Mouse (Mus musculus): ENCODE measurements at regions not wholly inside any gene's neighbourhood (a gene's known extent, or its start where the extent isn't known, plus 50 kb on each side); places are given as distances from the start of the nearest gene placed in this dataset.

DNA sequence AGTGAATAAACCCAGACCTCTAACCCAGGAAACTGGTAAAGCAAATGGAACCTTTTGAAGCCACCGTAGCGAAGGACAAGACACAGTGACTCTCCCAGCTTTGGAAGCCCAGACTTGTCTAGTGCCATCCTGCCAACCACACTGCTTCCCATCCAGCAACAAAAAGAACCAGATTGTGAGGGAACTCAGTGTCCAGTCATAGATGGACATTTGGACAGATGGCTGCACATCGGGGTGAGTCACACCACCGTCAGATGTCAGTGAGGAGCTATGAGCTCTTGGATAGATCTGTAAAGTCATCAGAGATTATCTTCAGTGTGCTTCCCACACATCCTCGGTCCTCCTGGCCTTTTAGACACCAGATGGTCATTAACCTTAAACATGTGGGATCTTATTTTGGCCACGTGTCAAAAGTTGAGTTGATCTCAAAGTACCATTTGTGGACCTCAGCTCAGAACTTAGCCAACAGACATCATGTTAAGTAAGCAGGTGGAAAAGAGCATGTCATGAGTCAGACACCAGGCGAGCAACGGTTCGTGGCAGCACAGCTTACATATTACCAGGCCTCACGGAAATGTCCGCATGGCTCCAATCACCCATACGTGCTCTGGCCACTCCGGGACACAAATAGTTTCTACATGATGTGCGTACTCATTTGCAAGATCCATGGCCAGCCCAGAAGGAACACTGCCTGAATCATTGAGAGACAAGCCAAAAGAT is 102.7 kb upstream of the Gdf10 start:
- no peak overlapping the region for H3K9ac ChIP-seq
- no peak overlapping the region for H3K4me3 ChIP-seq (replicated peaks)
- H3K27me3 ChIP-seq: no peaks in the 10 kb centered on the region
- H3K4me1 ChIP-seq (replicated peaks): no peaks in the 10 kb centered on the region
- no peaks in the 10 kb centered on the region for H3K36me3 ChIP-seq
- H3K4me2 ChIP-seq: no peak overlapping the region
- no peaks in the 10 kb centered on the region for H3K9me3 ChIP-seq (replicated peaks)
- WGBS (ENCODE audit: insufficient replicate concordance): 77% methylated on average over 14 of the region's 14 CpGs
- no peak overlapping the region for H3K27ac ChIP-seq
- no peak for ATAC-seq (ENCODE audit: low read depth)
- no peak for DNase-seq

DNA sequence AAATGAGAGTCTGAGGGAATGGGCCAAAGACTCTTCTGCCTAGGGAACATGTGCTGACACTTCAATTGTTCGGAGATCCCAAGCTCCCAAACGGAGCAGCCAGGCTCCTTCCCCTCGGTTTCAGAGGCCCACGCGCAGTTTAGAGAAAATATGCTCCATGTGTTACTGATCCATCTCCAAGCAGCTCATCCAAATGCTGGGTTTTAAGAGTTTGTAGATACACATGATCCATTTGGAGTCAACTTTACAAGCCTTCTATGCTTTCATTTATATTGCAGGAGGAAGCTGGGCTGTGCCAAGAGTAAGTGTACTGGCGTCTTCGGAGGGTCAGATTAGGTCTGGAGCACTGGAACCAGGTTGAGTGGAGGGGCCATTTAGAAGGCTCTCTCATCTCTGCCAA is 102.0 kb upstream of the Gdf10 start:
- DNase-seq: no peak
- H3K4me2 ChIP-seq: no peak overlapping the region
- H3K27ac ChIP-seq: no peak overlapping the region
- H3K4me3 ChIP-seq (replicated peaks): no peak overlapping the region
- H3K36me3 ChIP-seq: no peaks in the 10 kb centered on the region
- no peaks in the 10 kb centered on the region for H3K9me3 ChIP-seq (replicated peaks)
- H3K27me3 ChIP-seq: no peaks in the 10 kb centered on the region
- ATAC-seq (ENCODE audit: low read depth): no peak
- no peaks in the 10 kb centered on the region for H3K4me1 ChIP-seq (replicated peaks)
- no peak overlapping the region for H3K9ac ChIP-seq
- 75% methylated on average over 7 of the region's 7 CpGs for WGBS (ENCODE audit: insufficient replicate concordance)

DNA sequence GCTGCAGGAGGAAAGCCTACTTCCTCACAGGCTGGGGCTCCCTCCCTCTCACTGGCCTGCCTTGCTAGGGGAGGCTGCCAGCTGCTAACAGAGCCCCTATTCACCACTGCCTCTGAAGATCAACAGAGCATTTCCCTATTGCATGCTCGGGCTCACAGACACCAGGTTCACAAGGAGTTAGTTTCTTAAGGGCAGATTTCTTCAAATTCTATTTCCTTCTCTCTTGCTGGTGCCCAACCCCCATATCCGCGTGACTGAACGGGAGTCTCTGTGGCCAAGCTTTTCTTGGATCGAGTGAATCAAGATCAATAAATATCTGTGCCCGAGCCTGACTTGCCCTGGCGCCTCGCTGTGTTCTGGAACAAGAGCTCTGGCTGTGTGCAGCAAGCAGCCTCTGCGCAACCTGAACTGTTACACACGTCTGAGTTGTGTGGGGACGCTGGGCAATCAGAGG is 98.9 kb upstream of the Gdf10 start:
- no peak overlapping the region for H3K4me2 ChIP-seq
- ATAC-seq (ENCODE audit: low read depth) (no peak), DNase-seq (no peak)
- no peak overlapping the region for H3K4me3 ChIP-seq (replicated peaks)
- no peak overlapping the region for H3K27ac ChIP-seq
- H3K36me3 ChIP-seq: no peaks in the 10 kb centered on the region
- H3K9ac ChIP-seq: no peak overlapping the region
- no peaks in the 10 kb centered on the region for H3K9me3 ChIP-seq (replicated peaks)
- H3K27me3 ChIP-seq: no peaks in the 10 kb centered on the region
- 61% methylated on average over 11 of the region's 11 CpGs for WGBS (ENCODE audit: insufficient replicate concordance)
- no peaks in the 10 kb centered on the region for H3K4me1 ChIP-seq (replicated peaks)

DNA sequence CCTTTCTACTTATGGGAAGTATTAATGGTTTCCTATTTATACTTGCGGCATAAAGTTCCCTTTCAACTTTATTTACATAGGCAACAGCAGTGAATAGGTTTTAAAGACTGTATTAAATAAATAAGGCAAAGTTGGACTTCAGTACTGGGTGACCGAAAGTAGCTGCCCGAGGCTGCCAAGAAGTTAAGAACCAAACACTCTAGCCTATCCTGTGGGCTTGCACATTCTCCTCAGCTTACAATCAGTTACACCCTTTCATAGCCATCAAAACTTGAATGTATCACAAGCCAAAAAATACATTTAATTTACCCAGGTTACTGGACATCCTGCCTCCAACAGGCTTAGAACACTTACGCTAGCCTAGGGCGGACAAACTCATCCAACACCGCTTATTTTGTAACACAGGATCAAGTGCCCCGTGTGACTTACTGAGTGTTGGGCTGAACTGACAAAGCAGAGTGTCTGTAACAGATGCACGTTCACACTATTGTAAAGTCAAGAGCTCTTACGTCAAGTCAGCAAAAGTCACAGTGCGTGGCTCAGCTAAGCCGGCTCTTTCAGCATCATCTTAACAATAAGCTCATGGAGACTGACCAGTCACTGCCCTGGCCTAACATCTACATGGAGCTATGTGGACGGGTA is 97.3 kb upstream of the Gdf10 start:
- H3K9ac ChIP-seq: no peak overlapping the region
- DNase-seq: no peak
- no peaks in the 10 kb centered on the region for H3K36me3 ChIP-seq
- 76% methylated on average over 12 of the region's 12 CpGs for WGBS (ENCODE audit: insufficient replicate concordance)
- no peaks in the 10 kb centered on the region for H3K27me3 ChIP-seq
- no peaks in the 10 kb centered on the region for H3K4me1 ChIP-seq (replicated peaks)
- H3K9me3 ChIP-seq (replicated peaks): no peaks in the 10 kb centered on the region
- H3K27ac ChIP-seq: no peak overlapping the region
- no peak for ATAC-seq (ENCODE audit: low read depth)
- no peak overlapping the region for H3K4me3 ChIP-seq (replicated peaks)
- no peak overlapping the region for H3K4me2 ChIP-seq

DNA sequence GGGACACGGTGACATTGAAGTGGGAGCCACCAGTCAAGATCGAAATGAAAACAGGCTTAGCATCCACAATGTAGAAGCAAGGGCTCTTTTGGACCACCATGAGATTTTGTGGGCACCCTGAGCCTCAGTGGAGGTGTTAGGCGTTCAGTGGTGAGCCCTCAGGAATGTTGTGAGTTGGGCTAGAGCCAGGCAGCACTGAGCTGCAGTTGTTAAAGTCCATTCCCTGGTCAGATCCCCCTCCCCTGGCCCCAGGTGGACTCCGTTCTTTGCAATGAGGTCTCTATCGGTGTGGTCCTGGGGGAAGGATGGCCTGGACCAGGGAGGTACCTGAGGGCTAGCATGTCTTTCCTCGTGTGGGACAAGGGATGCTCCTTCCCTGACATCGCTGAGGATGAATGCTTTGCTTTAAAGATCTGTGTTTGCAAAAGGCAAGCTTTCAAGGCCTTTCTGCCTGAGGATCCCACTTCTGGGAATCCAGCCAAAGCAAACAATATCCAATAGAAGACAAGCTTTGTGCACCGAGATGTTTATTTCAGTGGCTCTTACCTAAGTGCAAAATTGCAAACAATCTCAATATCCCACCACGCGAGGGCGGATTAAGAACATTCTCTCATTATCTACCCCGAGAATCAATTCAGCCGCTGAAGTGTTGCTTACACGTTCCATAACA is 90.6 kb upstream of the Gdf10 start:
- no peak for ATAC-seq (ENCODE audit: low read depth)
- 67% methylated on average over 14 of the region's 14 CpGs for WGBS (ENCODE audit: insufficient replicate concordance)
- H3K27ac ChIP-seq: no peak overlapping the region

DNA sequence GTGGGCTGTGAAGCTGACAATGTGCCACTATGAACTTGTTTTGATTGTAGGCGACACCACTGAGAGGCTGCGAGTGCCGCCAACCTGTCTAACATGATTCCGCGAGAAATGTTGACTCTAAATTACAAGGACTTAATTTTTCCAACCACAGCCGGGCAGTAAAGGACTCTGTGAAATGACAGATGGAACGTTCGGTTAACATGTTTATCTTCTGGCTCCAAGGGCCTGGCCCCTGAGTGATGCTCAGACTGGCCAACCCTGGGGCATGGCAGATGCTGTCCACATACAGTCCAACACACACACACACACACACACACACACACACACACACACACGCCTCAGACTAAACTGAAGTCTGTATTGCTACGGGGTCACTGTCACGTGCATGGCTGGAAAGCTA is 87.0 kb upstream of the Gdf10 start:
- Histone ChIP-seq H3K4me2 (no peak overlapping the region), H3K36me3 (no peaks in the 10 kb centered on the region), H3K27ac (no peak overlapping the region), H3K4me3 (replicated peaks) (no peak overlapping the region), H3K9ac (no peak overlapping the region), H3K4me1 (replicated peaks) (no peaks in the 10 kb centered on the region), H3K9me3 (replicated peaks) (no peaks in the 10 kb centered on the region), H3K27me3 (no peaks in the 10 kb centered on the region)
- DNase-seq (no peak), ATAC-seq (ENCODE audit: low read depth) (no peak)
- WGBS (ENCODE audit: insufficient replicate concordance): 73% methylated on average over 11 of the region's 11 CpGs

More for the DNA sequence above, 90.6 kb upstream of the Gdf10 start:
- H3K9ac ChIP-seq: no peak overlapping the region
- H3K36me3 ChIP-seq: no peaks in the 10 kb centered on the region
- H3K27me3 ChIP-seq: no peaks in the 10 kb centered on the region
- no peaks in the 10 kb centered on the region for H3K9me3 ChIP-seq (replicated peaks)
- H3K4me1 ChIP-seq (replicated peaks): no peaks in the 10 kb centered on the region
- no peak for DNase-seq
- no peak overlapping the region for H3K4me3 ChIP-seq (replicated peaks)
- no peak overlapping the region for H3K4me2 ChIP-seq

DNA sequence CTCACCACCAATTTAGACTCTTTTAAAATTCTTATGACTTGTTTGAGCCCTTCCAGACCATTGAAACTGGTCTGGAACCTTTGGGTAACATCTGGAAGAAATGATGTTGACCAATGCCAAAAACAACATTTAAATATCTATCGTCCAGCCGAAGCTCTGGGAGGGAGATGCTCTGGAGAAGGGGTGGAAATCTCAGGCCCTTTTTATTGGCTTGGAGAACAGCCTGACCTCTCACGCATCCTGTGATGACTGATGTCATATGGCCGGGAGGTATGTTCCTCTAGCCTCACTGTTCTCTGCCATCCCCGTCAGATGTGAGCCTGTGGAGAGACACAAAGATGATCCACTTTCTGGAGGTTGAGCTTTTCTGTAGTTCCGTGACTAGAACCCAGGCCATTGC is 81.6 kb upstream of the Gdf10 start:
- ATAC-seq (ENCODE audit: low read depth) (no peak), DNase-seq (no peak)
- H3K4me2 ChIP-seq: no peak overlapping the region
- H3K4me1 ChIP-seq (replicated peaks): no peaks in the 10 kb centered on the region
- H3K9me3 ChIP-seq (replicated peaks): no peaks in the 10 kb centered on the region
- H3K27ac ChIP-seq: no peak overlapping the region
- no peaks in the 10 kb centered on the region for H3K36me3 ChIP-seq
- H3K9ac ChIP-seq: no peak overlapping the region
- WGBS (ENCODE audit: insufficient replicate concordance): 63% methylated on average over 6 of the region's 6 CpGs
- no peaks in the 10 kb centered on the region for H3K27me3 ChIP-seq
- H3K4me3 ChIP-seq (replicated peaks): no peak overlapping the region

DNA sequence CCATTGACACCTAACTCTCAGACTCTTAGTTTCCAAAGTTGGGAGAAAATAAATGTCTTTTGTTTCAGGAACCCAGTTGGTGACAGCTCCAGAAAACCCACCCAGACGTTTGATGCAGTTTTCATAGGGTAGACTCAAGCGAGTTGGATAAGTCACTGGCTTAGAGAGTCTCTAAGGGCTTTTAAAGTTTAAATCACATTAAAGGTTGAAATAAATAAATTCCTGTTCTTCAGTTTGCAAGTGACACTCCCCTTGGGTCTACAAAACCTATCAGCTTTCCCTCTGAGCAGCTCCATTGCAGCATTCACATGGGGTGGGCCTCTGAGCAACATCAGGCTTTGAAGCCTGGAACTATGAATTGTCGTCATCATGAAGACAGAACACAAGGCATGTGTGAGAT is 69.9 kb upstream of the Gdf10 start:
- no peak overlapping the region for H3K4me3 ChIP-seq (replicated peaks)
- H3K4me1 ChIP-seq (replicated peaks): no peaks in the 10 kb centered on the region
- H3K9ac ChIP-seq: no peak overlapping the region
- ATAC-seq (ENCODE audit: low read depth): no peak
- H3K9me3 ChIP-seq (replicated peaks): no peaks in the 10 kb centered on the region
- no peak overlapping the region for H3K27ac ChIP-seq
- 57% methylated on average over 3 of the region's 3 CpGs for WGBS (ENCODE audit: insufficient replicate concordance)
- H3K27me3 ChIP-seq: no peaks in the 10 kb centered on the region
- DNase-seq: no peak
- H3K4me2 ChIP-seq: no peak overlapping the region
- H3K36me3 ChIP-seq: no peaks in the 10 kb centered on the region

DNA sequence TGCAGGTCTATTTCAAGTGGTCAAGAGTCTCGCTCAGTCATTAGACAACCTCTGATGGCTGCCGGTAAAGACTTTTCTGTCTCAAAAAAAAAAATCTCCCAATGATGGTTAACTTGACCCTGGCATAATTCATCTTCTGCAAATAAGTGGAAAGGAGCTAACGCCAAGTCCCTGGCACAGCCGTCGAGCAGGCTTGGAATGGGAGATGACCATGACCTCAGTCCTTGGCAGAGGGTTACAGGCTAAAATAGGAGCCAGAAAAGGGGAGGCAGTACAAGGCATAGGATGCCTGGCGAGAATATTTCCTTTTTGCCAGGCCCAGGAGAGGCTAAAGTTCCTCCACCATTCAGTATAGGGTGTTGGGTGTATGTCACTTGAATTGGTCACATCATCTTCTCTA is 69.2 kb upstream of the Gdf10 start:
- ATAC-seq (ENCODE audit: low read depth) (no peak), DNase-seq (no peak)
- H3K4me2 ChIP-seq: no peak overlapping the region
- H3K9me3 ChIP-seq (replicated peaks): no peaks in the 10 kb centered on the region
- no peaks in the 10 kb centered on the region for H3K36me3 ChIP-seq
- WGBS (ENCODE audit: insufficient replicate concordance): 73% methylated on average over 6 of the region's 6 CpGs
- no peak overlapping the region for H3K9ac ChIP-seq
- H3K4me3 ChIP-seq (replicated peaks): no peak overlapping the region
- no peak overlapping the region for H3K27ac ChIP-seq
- H3K4me1 ChIP-seq (replicated peaks): no peaks in the 10 kb centered on the region
- no peaks in the 10 kb centered on the region for H3K27me3 ChIP-seq

DNA sequence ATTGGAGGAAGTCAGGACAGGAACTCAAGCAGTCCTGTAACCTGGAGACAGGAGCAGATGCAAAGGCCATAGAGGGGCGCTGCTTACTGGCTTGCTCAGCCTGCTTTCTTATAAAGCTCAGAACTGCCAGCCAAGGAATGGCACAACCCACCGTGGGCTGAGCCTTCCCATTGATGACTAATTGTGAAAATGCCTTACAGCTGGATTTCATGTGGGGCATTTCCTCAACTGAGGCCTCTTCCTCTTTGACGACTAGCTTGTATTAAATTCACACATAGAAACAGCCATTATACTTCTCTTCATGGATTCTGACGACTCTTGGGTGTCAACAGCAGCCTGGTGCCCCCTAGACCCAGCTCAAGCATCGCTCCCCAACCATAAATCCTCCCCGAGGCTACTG is 66.4 kb upstream of the Gdf10 start:
- no peak overlapping the region for H3K27ac ChIP-seq
- no peaks in the 10 kb centered on the region for H3K36me3 ChIP-seq
- no peak for DNase-seq
- no peak overlapping the region for H3K4me2 ChIP-seq
- no peaks in the 10 kb centered on the region for H3K9me3 ChIP-seq (replicated peaks)
- ATAC-seq (ENCODE audit: low read depth): no peak
- H3K4me3 ChIP-seq (replicated peaks): no peak overlapping the region
- H3K9ac ChIP-seq: no peak overlapping the region
- no peaks in the 10 kb centered on the region for H3K4me1 ChIP-seq (replicated peaks)
- 49% methylated on average over 6 of the region's 6 CpGs for WGBS (ENCODE audit: insufficient replicate concordance)
- no peaks in the 10 kb centered on the region for H3K27me3 ChIP-seq

DNA sequence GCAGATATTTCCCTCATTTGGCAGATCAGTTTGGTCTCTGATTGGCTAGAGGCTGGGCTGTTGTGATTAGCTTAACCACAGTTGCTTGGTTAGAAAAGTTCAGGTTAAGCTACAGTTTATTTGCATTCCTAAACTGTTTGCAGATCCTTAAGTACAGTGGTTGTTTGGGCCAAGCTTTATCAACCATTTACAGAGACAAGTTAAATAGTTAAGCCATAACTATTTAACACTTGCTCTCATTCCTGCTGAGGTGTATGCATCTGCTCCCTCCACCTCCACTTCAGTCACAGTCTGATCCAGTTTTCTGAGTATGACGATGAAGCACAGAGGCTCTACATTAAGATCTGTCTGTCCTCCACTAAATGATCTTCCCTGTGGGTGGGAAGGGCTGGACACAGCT is 58.6 kb upstream of the Gdf10 start:
- Histone ChIP-seq H3K36me3 (no peaks in the 10 kb centered on the region), H3K27me3 (no peaks in the 10 kb centered on the region), H3K9me3 (replicated peaks) (no peaks in the 10 kb centered on the region), H3K9ac (no peak overlapping the region), H3K4me3 (replicated peaks) (no peak overlapping the region), H3K27ac (no peak overlapping the region), H3K4me1 (replicated peaks) (no peaks in the 10 kb centered on the region), H3K4me2 (no peak overlapping the region)
- ATAC-seq (ENCODE audit: low read depth) (no peak), DNase-seq (no peak)
- 72% methylated on average over 1 of the region's 1 CpGs for WGBS (ENCODE audit: insufficient replicate concordance)

DNA sequence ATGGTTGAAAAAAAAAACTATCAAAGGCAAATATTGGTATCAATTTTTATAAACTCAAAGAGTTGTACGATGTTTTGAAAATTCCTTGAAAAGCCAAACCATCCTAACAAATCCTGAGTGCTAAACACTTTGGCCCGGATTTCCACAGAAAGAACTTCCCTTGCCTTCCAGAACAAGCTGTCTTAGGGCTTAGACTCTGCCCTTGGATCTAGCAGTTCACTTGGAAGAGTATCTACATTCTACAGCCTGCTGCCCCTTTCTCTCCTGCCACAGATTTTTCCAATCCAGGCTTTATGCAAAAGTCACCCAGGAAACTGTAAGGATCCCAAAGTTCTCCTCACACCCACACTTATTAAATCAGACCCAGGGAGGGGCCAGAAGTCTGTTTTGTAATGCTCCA is 57.6 kb upstream of the Gdf10 start:
- Histone ChIP-seq H3K4me1 (replicated peaks) (no peaks in the 10 kb centered on the region), H3K27me3 (no peaks in the 10 kb centered on the region), H3K9ac (no peak overlapping the region), H3K4me2 (no peak overlapping the region), H3K9me3 (replicated peaks) (no peaks in the 10 kb centered on the region), H3K27ac (no peak overlapping the region), H3K36me3 (no peaks in the 10 kb centered on the region), H3K4me3 (replicated peaks) (no peak overlapping the region)
- ATAC-seq (ENCODE audit: low read depth) (no peak), DNase-seq (no peak)
- 54% methylated on average over 2 of the region's 2 CpGs for WGBS (ENCODE audit: insufficient replicate concordance)
